Mouse (Mus musculus): Measurements from ENCODE around the gene Mog.
"Not testable (repeated sequence)": the region's sequence is repeated elsewhere in the genome, so short reads cannot be mapped to it uniquely, and the experiment has no call there.

Mog gene

GRCm38 (mm10) chr17:36995448-36995847, 27.8 kb downstream of the Mog start:
- DNase-seq (ENCODE audit: low read depth in 1 of 2, low spot score in 2 of 2), result no peak

GRCm38 (mm10) chr17:36994528-36994927, 28.7 kb downstream of the Mog start:
- no peak for DNase-seq (ENCODE audit: low read depth in 1 of 2, low spot score in 2 of 2)

- DNase-seq (ENCODE audit: low read depth in 1 of 2, low spot score in 2 of 2), result no peak
Observed at GRCm38 (mm10) chr17:36993770-36994325, 29.4 kb downstream of the Mog start.

- no peak for DNase-seq (ENCODE audit: low read depth in 1 of 2, low spot score in 2 of 2)
Observed at GRCm38 (mm10) chr17:36992336-36993104, 30.7 kb downstream of the Mog start.

GRCm38 (mm10) chr17:36990630-36991029, 32.6 kb downstream of the Mog start:
- DNase-seq (ENCODE audit: low read depth in 1 of 2, low spot score in 2 of 2), result not testable (repeated sequence)

- no peak for DNase-seq (ENCODE audit: low read depth in 1 of 2, low spot score in 2 of 2)
Observed at GRCm38 (mm10) chr17:36989437-36989836, 33.8 kb downstream of the Mog start, which contains the start of gene H2-M5. H2-M5 (minus strand) TSS chr17:36989537.

- no peak for DNase-seq (ENCODE audit: low read depth in 1 of 2, low spot score in 2 of 2)
Observed at GRCm38 (mm10) chr17:36988475-36988874, 34.7 kb downstream of the Mog start.

- DNase-seq (ENCODE audit: low read depth in 1 of 2, low spot score in 2 of 2), result no peak
Observed at GRCm38 (mm10) chr17:36982253-36983155, 40.7 kb downstream of the Mog start.

- no peak for DNase-seq (ENCODE audit: low read depth in 1 of 2, low spot score in 2 of 2)
Observed at GRCm38 (mm10) chr17:36981845-36982244, 41.4 kb downstream of the Mog start.

GRCm38 (mm10) chr17:36981221-36981813, 41.9 kb downstream of the Mog start, which contains the start of gene 2410137M14Rik:
2410137M14Rik (minus strand) TSS chr17:36981237.
- DNase-seq (ENCODE audit: low read depth in 1 of 2, low spot score in 2 of 2), result no peak

GRCm38 (mm10) chr17:36973271-36973787, 49.9 kb downstream of the Mog start:
- no peak for DNase-seq (ENCODE audit: low read depth in 1 of 2, low spot score in 2 of 2)

- DNase-seq (ENCODE audit: low read depth in 1 of 2, low spot score in 2 of 2), result no peak
Observed at GRCm38 (mm10) chr17:36972791-36973190, 50.4 kb downstream of the Mog start.

- DNase-seq (ENCODE audit: low read depth in 1 of 2, low spot score in 2 of 2), result no peak
Observed at GRCm38 (mm10) chr17:36971172-36971850, 51.9 kb downstream of the Mog start.

- no peak for DNase-seq (ENCODE audit: low read depth in 1 of 2, low spot score in 2 of 2)
Observed at GRCm38 (mm10) chr17:36970316-36970890, 52.8 kb downstream of the Mog start.

GRCm38 (mm10) chr17:36966875-36967274, 56.3 kb downstream of the Mog start:
- no peak for DNase-seq (ENCODE audit: low read depth in 1 of 2, low spot score in 2 of 2)

- DNase-seq (ENCODE audit: low read depth in 1 of 2, low spot score in 2 of 2), result no peak
Observed at GRCm38 (mm10) chr17:36961125-36961524, 62.1 kb downstream of the Mog start.

Measured in monocyte, adult 2 months (primary cell).